Mouse (Mus musculus) spleen, adult 12 weeks (tissue): ENCODE measurements around the gene Gramd4.
"Not testable (repeated sequence)": the region's sequence is repeated elsewhere in the genome, so short reads cannot be mapped to it uniquely, and the experiment has no call there.

Experiments used
- DNase-seq: peaks from one replicate; pipeline ENCODE4 v3.0.0; 2022; ENCODE audit warnings: low spot score

The Gramd4 gene

DNA sequence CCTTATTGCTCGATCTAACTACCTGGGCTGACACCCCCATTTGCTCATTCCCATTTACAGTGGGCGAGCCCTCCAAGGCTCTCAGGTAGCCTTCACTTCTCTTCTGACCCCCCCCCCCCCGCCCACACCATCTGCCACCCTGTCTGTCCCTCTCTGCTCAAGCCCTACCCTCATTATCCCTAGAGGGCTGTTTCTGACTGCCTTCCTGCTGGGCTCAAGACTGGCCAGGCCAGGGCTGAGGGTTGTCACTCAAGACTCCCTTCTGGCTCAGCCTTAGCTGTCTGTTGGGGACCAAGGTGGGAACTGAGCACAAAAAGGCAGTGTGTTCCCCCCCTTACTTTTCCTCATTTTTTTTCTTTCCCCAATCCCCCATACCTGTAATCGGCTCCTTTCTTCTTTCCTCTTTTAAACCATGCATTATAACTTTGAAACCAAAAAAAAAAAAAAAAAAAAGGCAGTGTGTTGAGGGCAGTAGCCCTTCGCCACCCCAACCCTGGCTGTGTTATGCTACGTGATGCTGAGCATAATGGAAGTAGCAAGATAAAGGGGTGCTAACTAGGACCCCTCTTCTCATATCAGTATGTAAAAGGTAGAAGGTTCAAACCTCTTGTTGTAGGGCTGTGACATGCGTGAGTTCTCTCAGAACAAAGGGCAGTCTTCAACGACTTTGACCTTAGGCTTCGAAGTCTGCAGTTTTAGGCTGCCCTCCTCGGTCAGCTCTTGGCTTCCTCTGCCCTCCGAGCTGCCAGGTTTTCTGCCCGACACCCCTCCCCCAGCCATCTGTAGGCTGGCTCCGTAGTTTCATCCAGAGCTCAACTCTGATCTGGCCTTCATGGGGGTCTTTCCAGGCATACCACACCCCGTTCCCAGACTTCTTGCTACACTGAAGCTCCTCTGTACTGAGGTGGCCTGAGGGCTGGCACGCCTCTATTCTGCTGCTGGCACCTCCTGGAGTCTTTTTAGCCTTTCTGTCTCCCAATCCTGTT is 59.9 kb downstream of the Gramd4 start:
- DNase-seq = no peak

DNA sequence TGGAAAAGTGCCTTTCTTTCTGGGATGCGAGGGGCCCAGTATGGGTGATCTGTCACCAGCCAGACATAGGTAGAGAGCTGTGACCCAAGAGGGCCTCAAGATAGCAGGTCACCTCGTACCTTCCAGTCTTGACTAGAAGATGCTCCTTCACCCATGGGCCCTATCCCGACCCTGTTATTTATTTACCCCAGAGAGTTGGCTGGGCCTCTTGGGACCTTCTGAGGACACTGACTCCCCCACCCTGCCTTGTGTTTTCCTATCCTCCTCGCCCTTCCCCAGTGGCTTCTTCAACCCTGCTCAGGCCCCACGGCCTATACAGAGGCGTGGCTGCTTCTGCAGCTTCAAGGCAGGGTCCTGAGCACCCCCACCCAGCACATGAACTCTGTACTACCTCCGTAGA is 61.7 kb downstream of the Gramd4 start:
- DNase-seq = no peak

DNA sequence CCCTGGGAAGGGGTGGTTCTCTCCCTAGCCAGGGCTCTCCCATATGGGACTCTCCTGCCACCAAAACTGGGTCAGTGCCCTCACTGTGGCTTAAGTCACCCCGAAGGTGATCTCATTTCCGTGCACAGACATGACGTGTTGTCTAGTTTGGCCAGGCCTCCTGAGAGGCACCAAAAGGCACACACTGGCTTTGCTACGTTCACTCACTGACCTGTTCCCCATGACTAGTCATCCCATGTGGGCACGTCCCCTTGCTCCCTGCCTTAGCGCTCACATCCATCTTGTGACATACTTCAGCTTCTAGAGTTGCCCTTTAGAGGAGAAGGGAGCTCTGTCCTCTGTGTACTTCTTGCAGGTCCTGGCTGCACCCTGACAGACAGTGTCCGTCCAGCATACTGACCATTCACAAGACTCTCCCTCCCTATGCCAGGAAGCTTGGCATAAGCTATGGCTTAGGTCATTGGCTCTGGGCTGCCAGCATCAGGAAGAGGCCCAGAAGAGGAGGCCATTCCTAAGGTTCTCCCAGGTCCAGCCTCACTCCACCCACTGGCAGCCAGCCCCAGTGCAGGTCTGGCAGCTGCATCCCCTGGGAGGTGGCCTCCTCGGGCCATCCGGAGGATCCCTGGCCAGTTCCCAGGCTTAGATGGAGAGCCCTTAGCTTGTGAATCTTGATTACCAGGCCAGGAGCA is 64.9 kb downstream of the Gramd4 start:
- no peak for DNase-seq

DNA sequence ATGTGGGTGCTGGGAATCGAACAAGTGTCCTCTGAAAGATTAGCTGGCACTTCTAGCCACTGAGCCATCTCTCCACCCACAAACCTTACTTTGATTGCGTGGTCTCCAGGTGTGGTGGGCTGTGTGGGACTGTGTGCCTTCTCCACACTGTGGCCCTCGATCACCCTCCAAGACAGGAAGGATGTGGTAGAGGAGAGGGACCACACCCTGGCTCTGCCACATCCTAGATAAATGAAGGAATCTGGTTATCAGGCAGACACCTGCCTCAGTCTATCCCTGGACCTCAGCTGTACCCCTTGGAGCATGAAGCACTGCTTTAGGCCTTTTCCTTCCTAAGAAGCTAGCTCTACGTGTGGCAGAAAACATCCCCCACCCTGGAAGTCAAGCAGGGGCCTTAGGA is 65.9 kb downstream of the Gramd4 start:
- no peak for DNase-seq

DNA sequence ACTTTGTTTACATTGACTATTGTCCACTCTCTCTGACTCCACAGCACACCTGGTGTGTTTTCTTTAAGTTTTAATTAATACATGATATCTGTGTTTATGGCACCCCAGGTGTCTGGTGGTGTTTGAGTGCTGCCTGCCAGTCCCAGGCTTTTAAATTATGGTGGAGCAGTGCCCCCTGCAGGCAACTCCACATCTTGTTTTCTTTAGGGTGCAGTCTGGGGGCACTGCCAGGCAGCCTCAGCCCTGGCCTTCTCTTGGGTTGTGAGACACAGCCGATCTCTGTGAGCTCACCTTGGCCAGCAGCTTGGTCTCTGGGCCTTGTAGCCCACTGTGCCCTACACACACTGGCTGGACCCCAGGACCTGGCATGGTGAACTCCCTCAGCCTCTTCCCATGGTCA is 66.9 kb downstream of the Gramd4 start:
- DNase-seq = peak; percentile 68

DNA sequence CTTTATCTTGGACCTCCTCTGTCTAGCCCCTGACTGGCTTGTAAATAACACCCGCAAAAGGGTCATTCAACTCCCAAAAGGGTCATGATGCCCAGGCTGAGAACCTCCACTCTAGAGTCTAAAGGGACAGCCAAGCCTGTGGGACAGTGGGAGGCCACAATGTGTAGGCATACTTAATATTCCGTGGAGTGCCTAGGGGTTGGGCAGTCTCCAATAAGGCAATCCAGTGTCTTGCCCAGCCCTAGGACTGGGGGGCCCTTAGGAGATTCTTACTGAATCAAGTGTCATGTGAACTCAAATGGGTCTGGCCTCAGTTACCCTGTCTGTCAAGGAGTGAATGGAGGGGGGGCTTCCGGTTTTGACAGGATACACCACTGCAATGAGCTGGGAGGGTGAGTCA is 71.5 kb downstream of the Gramd4 start:
- no peak for DNase-seq

DNA sequence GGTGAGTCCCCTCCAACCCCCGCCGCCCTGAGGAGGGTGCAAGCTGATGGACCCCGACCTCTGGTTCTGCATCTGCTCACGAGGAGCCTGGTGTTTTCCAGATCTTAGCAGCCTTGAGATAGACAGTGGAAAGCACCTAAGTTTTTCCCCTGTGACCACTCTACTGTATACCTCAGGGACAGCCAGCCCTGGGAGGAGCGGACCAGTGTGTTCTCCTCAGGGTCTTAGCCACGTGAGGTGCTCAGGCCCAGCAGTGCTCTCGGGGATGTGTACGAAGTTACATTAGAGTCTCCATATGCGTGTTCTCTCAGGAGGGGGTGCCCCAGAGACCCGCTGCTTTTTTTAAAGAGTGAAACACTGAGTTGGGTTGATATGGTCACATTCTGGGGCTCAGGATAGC is 73.2 kb downstream of the Gramd4 start:
- DNase-seq = no peak

DNA sequence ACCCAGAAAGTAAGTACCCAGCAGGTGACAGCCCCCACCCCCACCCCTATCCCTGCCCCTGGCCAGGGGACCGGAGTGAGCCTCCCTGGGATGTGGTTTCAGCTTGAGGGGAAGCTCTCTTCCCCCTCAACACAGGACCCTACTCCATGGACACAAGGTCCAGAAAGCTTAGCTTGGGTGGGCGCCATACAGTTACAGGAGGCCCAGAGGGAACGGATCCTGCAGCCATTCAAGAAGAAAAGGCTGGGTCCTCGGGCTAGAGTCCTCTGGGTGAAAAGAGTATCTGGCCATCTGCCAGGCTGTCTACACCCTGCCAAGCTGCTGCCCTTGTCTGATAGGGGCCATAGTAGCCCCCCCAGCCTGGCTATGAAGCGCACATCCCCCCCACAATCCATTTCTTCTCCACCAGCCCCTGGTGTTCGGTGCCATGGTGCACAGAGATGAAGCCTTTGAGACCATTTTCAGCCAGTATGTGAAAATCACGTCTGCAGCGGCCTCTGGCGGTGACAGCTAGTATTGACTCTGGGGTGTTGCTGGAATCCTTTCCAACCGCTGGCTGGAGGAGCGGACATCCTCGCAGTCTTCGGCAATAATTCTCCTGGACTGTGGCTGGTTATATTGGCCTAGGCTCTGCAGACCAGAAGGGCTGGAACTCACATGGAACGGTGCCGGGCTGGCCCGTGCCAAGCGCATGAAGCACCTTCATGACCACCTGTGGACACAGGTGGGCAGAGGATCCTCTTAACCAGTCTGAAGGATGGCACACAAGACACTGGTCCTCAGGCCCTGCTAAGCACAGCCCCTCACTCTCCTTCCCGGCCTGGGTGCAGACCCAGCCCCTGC is 77.7 kb downstream of the Gramd4 start:
- DNase-seq = peak; percentile 75

DNA sequence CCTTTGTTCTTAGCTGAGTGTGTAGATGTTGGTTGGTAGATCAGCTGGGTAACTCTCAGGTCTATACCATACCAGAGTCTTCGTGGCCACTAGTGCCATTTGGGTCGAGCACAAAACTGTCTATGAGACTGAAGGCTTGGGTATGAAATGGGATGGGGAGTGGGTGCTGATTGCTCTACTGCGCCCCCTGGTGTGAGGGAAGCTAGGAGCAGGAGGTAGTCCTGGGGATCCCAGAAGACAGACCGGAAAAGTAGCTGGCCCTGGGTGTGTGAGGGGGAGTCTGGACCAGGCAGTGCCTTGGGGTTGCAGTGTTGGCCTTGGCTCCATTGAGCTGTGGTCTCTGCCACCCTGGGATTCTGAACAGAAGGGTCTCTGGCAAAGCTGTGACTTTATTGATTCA is 80.1 kb downstream of the Gramd4 start:
- DNase-seq = peak; percentile 33

DNA sequence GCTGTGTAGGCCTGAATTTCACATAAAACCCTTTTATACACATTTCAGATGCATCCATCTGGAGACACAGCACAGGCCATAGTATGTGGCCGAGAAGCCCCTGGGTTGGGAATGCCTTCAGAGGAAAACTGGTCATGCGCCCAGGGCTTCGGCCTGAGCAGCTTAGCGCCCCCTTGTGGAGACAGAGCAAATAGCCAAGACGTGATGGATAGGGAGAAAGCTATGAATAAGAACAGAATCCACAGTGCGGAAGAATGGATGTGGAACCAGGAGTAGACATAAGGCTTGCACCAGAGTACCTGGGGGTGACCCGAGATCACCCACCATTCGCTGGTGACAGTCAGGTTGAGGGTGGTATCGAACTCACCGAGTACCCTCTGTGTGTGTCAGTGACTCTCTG is 82.8 kb downstream of the Gramd4 start:
- no peak for DNase-seq

DNA sequence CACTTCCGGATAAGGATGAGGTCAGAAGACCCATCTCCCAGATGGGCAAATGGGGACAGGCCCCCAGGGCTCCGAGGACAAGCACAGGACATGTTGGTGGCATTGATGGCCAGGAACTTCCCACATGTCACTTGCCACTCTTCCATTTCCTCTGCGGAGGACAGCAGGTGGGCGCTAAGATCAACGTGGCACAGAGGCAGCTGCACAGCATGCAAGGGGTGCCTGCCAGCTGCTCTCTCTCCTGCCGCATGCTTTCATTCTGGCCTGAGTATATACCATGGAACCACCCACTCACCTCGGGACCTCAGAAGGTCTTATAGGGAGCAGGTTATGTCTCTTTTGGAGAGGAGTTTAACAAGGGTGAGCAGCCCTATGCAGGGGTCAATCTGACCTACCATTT is 87.1 kb downstream of the Gramd4 start:
- no peak for DNase-seq

DNA sequence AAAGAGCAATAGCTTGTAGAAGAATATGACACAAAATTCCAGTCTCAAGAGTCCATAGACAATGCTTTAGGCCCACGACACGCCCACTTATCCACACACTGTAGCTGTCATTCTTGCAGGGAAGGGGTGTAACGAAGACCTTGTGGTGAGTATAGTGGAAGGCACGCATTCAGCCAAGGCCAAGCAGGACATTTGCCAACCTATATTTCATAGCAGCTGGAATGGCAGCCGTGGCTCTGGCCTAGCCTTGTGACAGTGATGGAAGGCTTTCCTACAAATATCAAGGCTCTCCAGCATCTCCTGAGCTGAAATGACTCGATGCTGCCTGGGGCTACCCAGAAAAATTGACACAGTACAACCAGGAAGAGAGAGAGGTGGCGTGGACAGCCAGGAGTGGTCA is 87.6 kb downstream of the Gramd4 start:
- DNase-seq = no peak

DNA sequence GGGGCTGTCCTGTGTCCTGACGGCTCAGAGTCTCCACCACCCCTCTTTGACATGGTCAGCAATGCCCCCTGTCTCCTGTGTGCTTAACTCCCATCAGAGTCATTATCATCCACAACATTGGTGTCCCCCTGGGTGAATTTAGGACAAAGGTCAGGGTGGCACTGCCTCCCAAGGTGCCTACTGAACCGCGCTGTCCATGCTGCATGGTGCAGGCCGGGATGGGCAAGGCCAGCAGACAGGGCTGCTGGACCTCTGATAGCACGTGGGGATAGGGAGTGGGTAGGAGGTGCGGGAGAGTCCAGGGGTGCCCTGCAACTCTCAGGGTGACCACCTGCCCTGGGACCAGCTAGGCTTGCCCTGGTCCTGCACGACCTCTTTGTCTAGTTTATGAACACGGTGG is 89.4 kb downstream of the Gramd4 start:
- no peak for DNase-seq

DNA sequence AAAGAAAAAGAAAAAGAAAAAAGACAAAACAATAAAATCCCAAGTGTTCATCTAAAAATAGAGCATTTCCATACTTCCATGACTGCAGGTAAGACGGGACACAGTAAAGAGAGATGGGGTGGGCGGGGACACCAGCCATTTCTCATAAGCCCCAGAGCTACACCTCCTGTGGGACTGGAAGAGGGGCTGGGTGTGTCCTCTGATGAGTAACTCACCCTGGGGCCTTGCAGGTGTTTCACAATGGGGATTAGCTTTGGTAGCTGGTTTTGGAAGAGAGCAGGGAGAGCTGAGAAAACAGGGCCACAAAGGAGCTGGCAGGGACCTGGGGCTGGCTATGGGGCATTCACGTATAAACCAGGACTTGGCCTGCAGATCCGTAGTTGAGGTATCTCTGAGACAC is 93.1 kb downstream of the Gramd4 start:
- no peak for DNase-seq

DNA sequence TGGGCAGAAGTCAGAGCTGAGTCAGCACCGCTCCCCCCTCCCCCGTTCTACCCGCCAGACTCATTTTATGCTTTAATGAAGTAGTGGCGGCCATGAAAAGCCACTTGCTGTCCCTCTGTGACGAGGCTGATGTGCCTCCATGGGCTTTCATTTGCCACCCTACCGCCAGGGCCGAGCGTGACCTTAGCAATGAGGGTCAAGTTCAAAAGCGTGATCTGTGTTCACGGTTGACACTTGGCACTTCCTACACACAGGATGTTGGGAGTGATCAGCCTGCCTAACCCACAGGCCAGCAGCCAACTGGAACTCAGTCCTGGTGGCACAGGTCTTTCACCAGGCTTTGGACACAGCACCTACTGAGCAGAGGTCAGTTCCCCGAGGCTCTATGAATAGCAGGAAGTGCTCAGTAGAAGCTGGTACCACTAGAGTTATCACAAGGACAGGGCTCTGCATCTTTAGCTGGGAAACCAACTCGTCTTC is 96.0 kb downstream of the Gramd4 start:
- no peak for DNase-seq

DNA sequence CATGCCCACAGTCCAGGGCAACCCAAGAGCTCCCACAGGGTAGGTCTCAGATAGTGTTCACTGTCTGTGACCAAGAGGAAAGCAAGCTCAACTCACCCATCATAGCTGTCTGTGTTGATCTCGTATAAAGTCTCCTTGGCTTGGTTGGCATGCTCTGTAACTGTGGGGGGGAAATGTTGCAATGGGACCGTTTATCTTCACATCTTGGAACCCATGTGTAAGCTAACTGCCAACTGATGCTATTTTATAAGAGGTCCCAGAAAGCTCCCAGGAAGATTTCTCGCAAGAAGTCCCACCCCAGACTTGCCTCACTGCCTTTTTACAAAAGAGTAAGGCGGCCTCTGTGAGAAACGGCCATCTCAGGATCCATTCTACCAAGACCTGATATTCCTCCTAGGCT is 99.0 kb downstream of the Gramd4 start:
- DNase-seq = no peak

DNA sequence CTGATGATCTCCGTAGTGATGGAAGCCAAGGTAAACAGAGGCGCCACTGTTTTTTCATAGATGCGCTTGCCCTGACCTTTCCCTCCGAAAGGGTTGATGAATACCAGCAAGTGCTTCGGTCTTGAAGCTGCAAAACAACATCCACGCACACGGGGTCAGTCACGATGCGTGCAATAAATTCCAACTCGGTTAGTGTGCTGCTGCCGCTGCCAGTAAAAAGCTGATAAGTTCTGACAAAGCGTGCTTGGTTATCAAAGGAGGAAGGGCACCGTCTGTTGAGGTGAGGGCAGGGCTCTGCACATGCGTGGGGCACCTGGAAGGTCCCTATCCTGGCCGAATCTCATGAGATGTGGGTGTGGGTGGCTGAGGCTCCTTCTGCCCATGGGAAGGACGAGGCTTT is 101.6 kb downstream of the Gramd4 start:
- DNase-seq = no peak

DNA sequence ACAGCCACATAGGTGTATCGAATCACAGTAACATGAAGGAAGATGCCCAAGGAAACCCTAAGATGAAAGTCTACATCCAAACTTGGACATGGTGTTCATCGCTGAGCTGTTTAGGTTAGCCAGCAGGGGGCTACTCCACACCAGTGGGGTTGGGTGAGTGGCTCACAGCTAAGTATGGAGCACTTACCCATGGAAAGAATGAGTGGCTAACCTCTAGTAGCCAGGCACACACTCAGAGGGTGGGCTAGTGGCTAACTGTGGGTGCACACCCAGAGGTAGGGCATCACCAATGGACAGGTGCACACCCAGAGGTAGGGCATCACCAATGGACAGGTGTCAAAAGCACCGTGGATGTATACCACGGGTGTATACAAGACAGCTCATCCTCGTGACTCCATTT is 102.2 kb downstream of the Gramd4 start:
- no peak for DNase-seq

DNA sequence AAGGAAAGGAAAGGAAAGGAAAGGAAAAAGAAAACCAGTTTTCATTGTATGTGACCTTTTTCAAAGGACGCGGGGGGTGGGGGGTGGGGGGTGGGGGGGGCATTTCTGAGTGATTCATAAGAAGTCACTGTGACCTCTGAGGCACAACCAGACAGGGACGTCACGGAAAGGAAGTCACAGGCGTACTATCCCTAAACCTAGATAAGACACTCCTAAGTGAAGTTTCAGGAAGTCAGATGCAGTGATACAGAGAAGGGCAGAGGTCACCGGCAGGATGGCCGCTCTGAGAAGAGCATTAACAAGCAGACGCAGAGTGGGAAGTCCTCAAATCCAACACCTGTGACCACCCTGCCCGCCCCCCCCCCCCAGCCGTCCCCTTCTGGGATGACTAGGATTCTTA is 103.4 kb downstream of the Gramd4 start:
- DNase-seq = no peak

DNA sequence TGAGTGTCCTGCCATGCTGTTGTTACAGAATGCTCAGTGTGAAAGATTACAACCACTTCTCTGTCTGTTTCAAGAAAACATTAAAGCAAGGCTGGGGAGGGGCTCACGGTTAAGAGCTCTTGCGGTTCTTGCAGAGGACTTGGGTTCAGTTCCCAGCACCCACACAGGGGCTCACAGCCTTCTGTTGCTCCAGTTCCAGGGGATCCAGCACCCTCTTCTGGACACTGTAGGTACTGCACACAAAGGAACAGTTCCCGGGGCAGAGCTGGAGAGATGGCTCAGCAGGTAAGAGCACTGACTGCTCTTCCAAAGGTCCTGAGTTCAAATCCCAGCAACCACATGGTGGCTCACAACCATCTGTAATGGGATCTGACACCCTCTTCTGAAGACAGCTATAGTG is 104.3 kb downstream of the Gramd4 start:
- not testable (repeated sequence) for DNase-seq

DNA sequence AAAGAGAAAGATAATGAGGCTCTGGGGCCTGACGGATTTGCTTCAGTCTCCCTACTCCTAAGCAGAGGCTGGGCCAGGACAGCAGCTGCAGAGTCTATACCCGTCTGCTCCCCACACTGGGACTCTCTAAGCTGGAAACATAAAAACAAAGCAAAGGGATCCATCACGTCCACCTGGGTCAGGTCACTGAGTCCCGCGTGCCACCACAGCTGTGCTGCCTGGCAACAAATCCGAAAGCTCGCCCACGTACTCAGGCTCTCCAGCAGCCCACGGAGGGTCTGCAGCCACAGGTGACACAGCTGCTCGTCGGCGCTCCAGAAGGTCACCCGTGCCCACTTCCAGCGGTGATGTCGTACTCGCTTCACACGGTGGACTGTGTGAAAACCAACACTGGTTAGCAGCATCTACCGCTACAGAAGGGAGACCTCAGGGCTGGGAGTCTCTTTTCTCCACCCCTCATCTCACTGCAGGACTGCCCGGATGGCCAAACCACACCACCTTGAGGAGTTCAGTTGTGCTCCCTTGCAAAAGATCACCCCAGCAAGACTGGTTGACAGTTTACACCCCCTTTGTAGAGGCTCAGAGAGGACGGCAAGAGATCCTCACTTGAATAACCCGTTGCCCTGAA is 107.3 kb downstream of the Gramd4 start:
- no peak for DNase-seq
